Mouse (Mus musculus): ENCODE results near the gene Zfp57. TPM values are rescaled to one million over a fixed set of nuclear protein-coding genes. Genes with fewer than 3 reads are reported as not detected.

The Zfp57 gene
- under 1 TPM in 1 of 2 experiments, not detected in 1; 0.24 TPM for total RNA-seq (2023)

GRCm38 (mm10) chr17:37000863-37001262 lies at the start of gene Zfp57:
Gene Zfp57, plus strand, starts transcription at chr17:37001163.

DNA sequence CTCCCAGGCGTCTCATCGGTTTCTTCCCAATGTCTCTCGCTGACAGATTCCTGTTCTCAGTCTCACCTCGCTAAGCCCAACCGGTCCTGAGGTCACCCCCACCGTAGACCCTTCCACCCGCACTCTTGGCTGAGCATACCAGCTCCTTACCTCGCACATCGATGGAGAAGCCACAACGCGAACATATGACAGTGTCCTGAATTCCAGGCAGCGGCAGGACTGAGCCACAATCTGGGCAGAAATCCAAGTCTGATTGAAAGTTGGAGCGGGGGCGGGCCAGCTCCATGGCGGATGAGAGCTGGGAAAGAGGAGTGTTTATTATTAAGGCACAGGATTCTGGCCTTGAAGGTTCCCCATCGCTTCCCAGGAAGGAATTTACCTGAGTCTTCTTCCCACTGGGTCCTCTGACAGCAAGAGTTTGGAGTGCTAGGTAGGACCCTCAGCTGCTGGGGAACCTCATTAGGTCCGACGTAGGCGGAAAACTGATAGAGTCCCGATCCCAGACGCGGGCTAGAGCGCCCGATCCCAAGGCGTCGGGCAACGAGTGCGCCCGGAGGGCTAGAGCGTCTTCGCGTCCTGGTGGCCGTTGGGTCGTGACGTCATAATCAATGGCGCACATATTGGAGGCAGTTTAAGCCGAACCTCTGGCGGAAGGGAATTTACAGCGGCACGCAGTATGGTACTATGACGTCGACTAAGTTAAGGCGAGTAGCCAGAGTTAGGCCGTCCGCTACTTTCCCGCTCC lies 42.8 kb upstream of the Zfp57 start, which contains the start of the genes Znrd1 and Znrd1as:
Gene Znrd1, minus strand, starts transcription at position 561 of the 745 bp plus-strand sequence.
Gene Znrd1as, plus strand, starts transcription at position 594 of the 745 bp plus-strand sequence.

GRCm38 (mm10) chr17:36981221-36981813 lies 19.6 kb upstream of the Zfp57 start, which contains the start of gene 2410137M14Rik:
Gene 2410137M14Rik, minus strand, starts transcription at chr17:36981237.

DNA sequence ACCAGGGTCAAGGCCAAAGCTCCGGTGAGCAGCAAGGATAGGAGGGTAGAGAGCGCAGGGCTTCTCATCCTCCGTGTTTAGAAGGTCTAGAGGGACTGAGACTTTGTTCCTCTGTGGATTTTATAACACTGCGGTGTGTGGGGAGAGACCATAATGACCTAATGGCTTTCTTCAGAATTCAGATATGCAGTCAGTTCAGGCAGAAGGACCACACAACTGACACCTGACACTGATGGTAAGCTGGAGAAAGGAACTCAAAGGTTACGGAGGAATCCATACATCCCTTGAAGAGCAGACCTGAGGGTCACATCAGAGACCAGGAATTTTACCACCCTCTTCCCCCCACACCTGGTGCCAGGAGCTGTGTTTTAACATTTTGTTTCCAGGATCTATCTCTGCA lies 11.5 kb upstream of the Zfp57 start, which contains the start of gene H2-M5:
Gene H2-M5, minus strand, starts transcription at position 101 of the 400 bp plus-strand sequence.

DNA sequence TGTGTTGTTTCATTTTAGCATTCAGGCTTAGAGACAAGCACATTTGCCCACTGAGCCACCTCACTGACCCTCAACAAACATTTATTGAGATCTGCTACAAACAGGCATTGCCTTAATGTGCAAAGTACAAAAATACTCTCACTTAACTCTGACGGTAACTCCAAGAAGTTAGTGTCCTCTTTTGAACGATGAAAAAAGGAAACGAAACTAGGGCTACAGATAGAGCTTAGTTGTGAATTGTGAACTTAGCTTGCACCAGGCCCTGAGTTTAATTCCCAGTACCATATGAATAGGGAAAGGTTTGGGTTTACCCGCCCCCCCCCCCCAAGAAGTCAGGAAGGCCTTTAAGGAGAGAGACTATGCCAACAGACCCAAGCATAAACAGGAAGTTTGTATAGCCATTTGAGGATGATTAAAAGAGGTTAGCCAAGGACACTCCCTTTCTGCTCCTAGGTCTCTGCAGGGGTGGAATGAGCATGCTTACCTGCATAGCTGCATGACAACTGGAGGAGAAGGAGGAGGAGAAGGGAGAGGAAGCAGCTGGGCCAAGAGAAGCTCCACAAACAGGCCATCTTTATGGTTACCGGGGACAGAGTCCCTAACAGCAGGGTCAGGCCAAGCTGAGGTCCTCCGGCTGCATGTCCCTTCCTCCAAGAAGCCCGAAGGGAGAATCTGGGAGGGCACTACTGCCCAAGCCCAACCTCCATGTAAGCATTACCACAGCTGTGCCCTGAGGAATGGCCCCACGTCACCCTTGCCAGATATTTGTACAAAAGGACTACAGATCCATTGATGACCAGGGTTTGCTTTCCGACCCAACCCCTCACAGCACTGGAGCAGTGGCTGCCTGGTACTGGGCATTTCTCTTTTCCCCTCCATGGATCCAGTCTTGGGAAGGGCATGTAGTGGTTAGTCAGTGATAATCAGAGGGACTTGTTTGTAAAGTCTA lies 21.9 kb downstream of the Zfp57 start, which contains the start of gene Mog:
Gene Mog, minus strand, starts transcription at position 771 of the 949 bp plus-strand sequence.

GRCm38 (mm10) chr17:37045611-37046311 lies 44.8 kb downstream of the Zfp57 start, which contains the start of gene Gabbr1:
Gene Gabbr1, plus strand, starts transcription at chr17:37045966.

Other genes with a start within 250 kb of the Zfp57 start
- gene H2-M10.5, start 228.3 kb upstream of the Zfp57 start, total RNA-seq (2023): not detected
- gene H2-M10.6, start 189.0 kb upstream of the Zfp57 start, total RNA-seq (2023): not detected
- 10 to 100 TPM; 24.9 to 33.9 TPM for gene Trim26, start 164.0 kb upstream of the Zfp57 start, total RNA-seq (2023)
- gene Trim15, start 134.0 kb upstream of the Zfp57 start, total RNA-seq (2023): not detected
- gene Trim10, start 131.6 kb upstream of the Zfp57 start, total RNA-seq (2023): 10 to 100 TPM in 1 of 2 experiments, 1 to 10 TPM in 1; 6.7 to 11.4 TPM
- gene Trim40, start 111.0 kb upstream of the Zfp57 start, total RNA-seq (2023): not detected
- gene Trim31, start 103.0 kb upstream of the Zfp57 start, total RNA-seq (2023): not detected
- gene Rnf39, start 58.2 kb upstream of the Zfp57 start, total RNA-seq (2023): not detected
- gene Ppp1r11, start 49.4 kb upstream of the Zfp57 start, total RNA-seq (2023): 10 to 100 TPM; 36.4 to 42.1 TPM
- 10 to 100 TPM; 29.7 to 30.7 TPM for gene Znrd1, start 42.6 kb upstream of the Zfp57 start, total RNA-seq (2023)
- 1 to 10 TPM; 1.6 to 1.9 TPM for gene Znrd1as, start 42.6 kb upstream of the Zfp57 start, total RNA-seq (2023)
- gene 2410137M14Rik, start 19.9 kb upstream of the Zfp57 start, total RNA-seq (2023): not detected
- gene H2-M5, start 11.6 kb upstream of the Zfp57 start, total RNA-seq (2023): not detected
- not detected for gene Mog, start 22.2 kb downstream of the Zfp57 start, total RNA-seq (2023)
- gene Gabbr1, start 44.8 kb downstream of the Zfp57 start, total RNA-seq (2023): 10 to 100 TPM; 87.9 to 96.0 TPM
- under 1 TPM in 1 of 2 experiments, not detected in 1; 0.24 TPM for gene Olfr90, start 87.3 kb downstream of the Zfp57 start, total RNA-seq (2023)
- not detected for gene Olfr91, start 97.1 kb downstream of the Zfp57 start, total RNA-seq (2023)
- gene Olfr92, start 118.9 kb downstream of the Zfp57 start, total RNA-seq (2023): not detected
- gene Olfr93, start 160.3 kb downstream of the Zfp57 start, total RNA-seq (2023): not detected
- not detected for gene Ubd, start 192.7 kb downstream of the Zfp57 start, total RNA-seq (2023)
- gene Olfr94, start 199.8 kb downstream of the Zfp57 start, total RNA-seq (2023): not detected
- not detected for gene Olfr95, start 212.0 kb downstream of the Zfp57 start, total RNA-seq (2023)
- not detected for gene Olfr96, start 219.0 kb downstream of the Zfp57 start, total RNA-seq (2023)
- not detected for gene Olfr97, start 236.2 kb downstream of the Zfp57 start, total RNA-seq (2023)